Mouse (Mus musculus): Measurements from ENCODE around the gene Dram1.
"Not testable (repeated sequence)": the region's sequence is repeated elsewhere in the genome, so short reads cannot be mapped to it uniquely, and the experiment has no call there.

Dram1 gene

DNA sequence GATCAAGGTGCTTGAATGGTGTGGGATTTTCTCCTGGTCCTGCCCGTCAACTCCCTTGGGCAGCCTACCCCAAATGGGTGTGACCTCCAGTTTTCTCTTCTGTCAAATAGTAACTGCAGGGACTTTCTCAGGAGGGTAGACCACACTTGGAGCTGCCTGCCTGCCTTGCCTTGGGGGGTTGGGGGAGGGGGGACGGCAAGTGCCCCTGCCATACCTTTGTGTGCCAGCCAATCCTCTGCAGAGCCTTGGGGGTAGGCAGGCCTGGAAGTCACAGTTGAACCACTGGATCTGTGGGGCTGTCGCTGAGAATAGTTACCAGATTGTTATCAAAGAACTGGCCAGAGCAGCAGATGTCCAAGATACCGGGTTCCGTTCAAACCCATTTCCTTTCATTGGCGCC lies 7.4 kb upstream of the Dram1 start:
- no peak for DNase-seq (ENCODE audit: low spot score)

GRCm38 (mm10) chr10:88385758-88386157 lies 6.9 kb upstream of the Dram1 start:
- no peak for DNase-seq (ENCODE audit: low spot score)

- no peak for DNase-seq (ENCODE audit: low spot score)
These were observed 6.4 kb upstream of the Dram1 start for GRCm38 (mm10) chr10:88385290-88385689.

DNA sequence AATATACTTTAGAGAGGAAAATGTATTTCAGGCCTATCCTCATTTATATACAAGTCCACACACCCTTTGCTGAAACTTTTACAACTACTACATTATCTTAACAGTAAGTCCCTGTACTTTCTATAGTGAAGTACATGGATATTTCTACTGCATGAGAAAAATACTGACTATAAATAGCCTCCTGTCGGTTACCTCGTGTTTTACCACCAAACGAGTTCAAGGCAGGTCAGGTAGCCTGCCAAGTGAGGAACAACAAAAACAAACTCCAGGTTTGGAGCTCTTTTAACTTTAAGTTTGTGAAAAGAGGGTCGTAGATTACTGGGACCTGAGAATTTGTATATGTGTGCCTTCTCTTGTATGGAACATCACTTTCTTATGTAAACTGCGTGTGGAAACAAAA lies 5.2 kb upstream of the Dram1 start:
- no peak for DNase-seq (ENCODE audit: low spot score)

GRCm38 (mm10) chr10:88383479-88383878 lies 4.6 kb upstream of the Dram1 start:
- no peak for DNase-seq (ENCODE audit: low spot score)

DNA sequence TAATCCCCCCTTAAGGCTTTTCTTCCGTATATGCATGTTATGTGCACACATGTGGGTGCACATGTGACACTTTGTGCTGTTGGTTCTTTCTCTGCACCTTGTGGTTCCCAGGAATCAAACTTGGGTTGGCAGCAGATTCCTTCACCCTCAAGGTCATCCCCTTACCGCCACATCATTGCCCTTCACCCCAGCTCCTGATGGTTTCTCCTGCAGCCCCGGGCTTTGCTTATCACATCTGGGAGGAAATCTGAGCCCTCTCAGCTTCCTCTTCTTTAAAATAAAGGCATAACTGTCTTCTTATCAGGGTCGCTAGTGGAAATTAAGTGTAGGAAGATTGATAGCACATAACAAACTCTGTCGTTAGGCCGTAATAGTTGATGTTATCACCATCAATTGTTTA lies 3.1 kb upstream of the Dram1 start:
- DNase-seq (ENCODE audit: low spot score), result no peak

- DNase-seq (ENCODE audit: low spot score), result no peak
These were observed 2.4 kb upstream of the Dram1 start for GRCm38 (mm10) chr10:88381286-88381685.

GRCm38 (mm10) chr10:88380430-88381060 lies 1.7 kb upstream of the Dram1 start:
- peak; percentile 24 for DNase-seq (ENCODE audit: low spot score)

- peak; percentile 48 for DNase-seq (ENCODE audit: low spot score)
These were observed 1.1 kb upstream of the Dram1 start for GRCm38 (mm10) chr10:88380002-88380401.

GRCm38 (mm10) chr10:88377666-88378065 lies 1.2 kb downstream of the Dram1 start:
- DNase-seq (ENCODE audit: low spot score), result no peak

- DNase-seq (ENCODE audit: low spot score), result peak; percentile 85
These were observed 2.1 kb downstream of the Dram1 start for GRCm38 (mm10) chr10:88376770-88377169.

DNA sequence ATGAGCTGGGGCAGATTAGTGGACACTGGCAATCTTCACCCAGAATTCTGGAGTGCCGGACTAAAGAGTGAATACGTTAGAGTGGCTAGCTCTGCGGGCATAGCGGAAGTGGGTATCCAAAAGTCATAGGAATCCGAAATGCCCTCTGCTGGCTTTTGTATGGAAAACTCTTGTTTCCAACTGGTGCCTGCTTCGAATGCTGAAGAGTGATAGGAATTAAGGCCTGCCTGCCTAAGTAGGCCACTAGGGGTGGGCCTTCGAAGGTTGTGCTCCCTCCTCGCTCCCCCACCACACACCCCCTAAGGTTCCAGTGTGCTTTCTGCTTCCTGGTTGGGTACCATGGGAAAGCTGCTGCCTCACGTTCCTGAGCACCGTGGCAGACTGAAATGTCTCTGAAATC lies 3.9 kb downstream of the Dram1 start:
- DNase-seq (ENCODE audit: low spot score), result no peak

DNA sequence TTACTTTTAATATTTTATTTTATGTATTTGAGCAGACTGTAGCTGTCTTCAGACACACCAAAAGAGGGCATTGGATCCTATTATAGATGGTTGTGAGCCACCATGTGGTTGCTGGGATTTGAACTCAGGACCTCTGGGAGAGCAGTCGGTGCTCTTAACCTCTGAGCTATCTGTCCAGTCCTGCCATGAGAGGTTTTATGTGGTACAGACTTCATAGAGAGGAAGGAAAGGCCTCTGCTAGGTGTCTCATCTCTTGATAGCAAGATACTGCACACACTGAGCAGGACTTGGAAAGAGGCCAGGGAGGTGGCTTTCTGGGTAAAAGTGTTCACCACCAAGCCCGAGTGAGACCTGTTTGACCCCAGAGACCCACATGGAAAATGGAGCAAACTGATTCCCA lies 5.9 kb downstream of the Dram1 start:
- DNase-seq (ENCODE audit: low spot score), result not testable (repeated sequence)

GRCm38 (mm10) chr10:88372436-88372835 lies 6.4 kb downstream of the Dram1 start:
- DNase-seq (ENCODE audit: low spot score), result no peak

GRCm38 (mm10) chr10:88371793-88372192 lies 7.1 kb downstream of the Dram1 start:
- no peak for DNase-seq (ENCODE audit: low spot score)

- DNase-seq (ENCODE audit: low spot score), result no peak
These were observed 9.6 kb downstream of the Dram1 start for GRCm38 (mm10) chr10:88369233-88369632.

- no peak for DNase-seq (ENCODE audit: low spot score)
These were observed 14.7 kb downstream of the Dram1 start for GRCm38 (mm10) chr10:88364221-88364620.

- DNase-seq (ENCODE audit: low spot score), result no peak
These were observed 16.7 kb downstream of the Dram1 start for GRCm38 (mm10) chr10:88362218-88362617.

DNA sequence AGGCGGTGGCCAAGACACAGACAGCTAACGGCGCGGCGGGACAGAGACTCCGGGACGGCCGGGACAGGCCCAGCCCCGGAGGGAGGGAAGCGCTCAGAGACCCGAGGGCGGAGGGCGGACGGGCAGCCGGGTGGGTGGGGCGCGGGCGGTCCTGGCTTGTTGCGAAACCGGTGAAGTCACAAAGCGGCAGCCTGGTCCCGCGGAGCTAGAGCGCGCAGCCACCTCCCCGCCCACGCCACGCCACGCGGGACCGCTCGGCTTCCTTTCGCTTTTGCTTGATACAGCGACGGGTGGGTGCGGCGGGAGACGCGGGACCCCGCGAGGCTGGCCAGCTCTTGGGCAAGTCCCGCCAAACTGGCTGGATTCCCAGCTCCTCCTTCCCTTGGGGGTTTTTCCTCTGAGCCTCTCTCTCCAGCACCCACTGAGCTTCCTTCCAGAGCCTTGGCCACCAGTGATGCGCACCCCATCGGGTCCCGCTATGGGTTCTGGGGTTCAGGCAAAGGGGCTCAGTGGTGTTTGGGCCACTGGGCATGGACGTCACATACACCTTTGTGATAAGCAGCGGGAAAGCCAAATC lies 21.8 kb downstream of the Dram1 start:
- peak; percentile 51 for DNase-seq (ENCODE audit: low spot score)

DNA sequence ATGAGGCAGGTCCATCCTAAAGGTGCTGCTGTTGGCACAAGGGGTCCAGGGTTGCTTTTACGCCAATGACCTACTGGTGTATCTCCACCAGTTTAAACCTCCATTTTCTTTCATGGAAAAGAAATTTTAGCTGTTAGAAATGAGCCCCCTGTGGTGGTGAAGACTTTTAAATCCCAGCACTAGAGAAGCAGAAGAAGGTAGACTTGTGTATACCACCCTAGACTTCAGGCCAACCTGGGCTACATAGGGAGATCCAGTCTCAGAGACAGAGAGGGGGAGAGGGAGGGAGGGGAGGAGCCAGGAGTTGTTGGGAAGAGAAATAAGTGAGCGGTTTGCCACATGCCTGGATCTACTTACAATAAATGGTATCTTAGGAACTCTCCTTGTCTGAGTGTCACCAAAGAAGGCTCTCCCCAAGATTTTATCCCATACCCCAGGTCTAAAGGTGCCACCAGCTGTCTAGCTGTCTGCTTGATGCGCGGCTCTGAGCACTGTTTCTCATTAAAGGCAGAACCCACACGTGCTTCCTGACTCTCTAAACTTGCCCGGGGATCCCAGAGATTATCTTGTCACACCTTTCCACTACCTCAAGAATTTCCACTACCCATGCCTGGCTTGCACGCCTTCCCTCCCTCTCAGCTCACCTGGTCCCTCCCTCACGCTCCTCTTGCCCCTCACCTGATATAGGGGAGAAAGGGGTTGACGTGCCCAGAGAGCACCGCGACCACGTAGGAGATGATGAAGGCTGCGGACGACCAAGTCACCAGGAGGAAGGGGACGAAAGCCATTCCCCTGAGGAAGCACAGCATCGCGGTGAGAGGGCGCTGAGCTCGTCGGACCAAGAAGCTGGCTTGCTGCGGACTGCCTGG lies 22.5 kb downstream of the Dram1 start:
- no peak for DNase-seq (ENCODE audit: low spot score)

DNA sequence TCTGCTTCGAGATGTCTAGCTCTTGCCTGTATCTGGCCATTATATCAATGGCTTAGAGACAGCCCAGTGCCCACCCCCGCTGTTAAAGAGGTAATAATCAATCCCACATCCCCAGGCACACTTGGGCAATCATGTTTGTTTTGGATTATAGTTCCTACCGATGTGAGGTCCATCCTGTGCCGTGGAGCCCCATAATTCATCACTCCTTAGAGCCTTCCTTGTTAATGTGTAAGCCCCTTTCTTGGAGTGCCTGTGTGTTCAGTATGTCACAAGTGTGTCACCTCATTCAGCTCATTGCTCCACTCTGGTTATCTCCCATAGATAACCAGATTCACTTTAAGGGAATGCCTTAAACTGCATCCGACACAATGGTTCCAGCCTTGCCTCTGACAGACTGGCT lies 24.3 kb downstream of the Dram1 start:
- DNase-seq (ENCODE audit: low spot score), result no peak

DNA sequence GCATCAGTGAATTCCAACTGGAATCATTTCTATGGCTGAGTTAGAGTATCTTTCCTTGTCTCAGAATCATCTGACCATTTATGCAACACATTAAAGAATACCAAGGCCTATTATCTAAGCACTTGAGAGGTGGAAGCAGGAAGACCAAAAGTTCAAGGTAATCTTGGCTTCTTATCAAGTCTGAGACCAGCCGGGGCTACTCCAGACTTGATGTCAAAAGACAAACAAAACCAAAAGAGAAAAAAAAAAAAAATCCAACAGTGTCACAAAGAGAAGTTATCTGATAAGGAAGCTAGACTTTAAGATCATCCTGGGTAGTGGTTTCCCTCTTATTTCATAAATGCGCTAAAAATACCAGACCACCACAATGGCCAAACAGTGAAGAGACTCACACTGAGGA lies 26.3 kb downstream of the Dram1 start:
- DNase-seq (ENCODE audit: low spot score), result no peak

GRCm38 (mm10) chr10:88351411-88352103 lies 27.3 kb downstream of the Dram1 start:
- no peak for DNase-seq (ENCODE audit: low spot score)
